Mouse (Mus musculus): ENCODE results near the gene Psmf1.

- TF ChIP-seq CTCF (IDR thresholded peaks at IDR 0.05; ENCODE audit: extremely low read depth, insufficient read depth, low read length), result peak; percentile 43; the same call in 1 of the 2 replicates
- TF ChIP-seq POLR2A (IDR thresholded peaks at IDR 0.05; ENCODE audit: extremely low read depth, insufficient read depth, low read length), result no peak
Observed at GRCm38 (mm10) chr2:151676234-151676633, 67.8 kb downstream of the Psmf1 start.
